Mouse (Mus musculus) MEL (cell line): ENCODE measurements at regions not wholly inside any gene's neighbourhood (a gene's known extent, or its start where the extent isn't known, plus 50 kb on each side); places are given as distances from the start of the nearest gene placed in this dataset.

Experiments used
- DNase-seq: peaks from one replicate; pipeline ENCODE4 v3.0.0; 2011; ENCODE audit warnings: low read depth, low spot score
- H3K27ac ChIP-seq: 2 replicates; pipeline ENCODE4 v1.5.1; 2012; ENCODE audit warnings: low read depth, mild to moderate bottlenecking, control low read depth, low read length, moderate library complexity; ENCODE audit not compliant: control insufficient read depth
- H3K27me3 ChIP-seq, 2 experiments: fragments of 150-350 bp in 1 of 2; sonication (generic) in 1 of 2; 2 replicates each; pipeline ENCODE4 v1.6.1; 2012; ENCODE audit warnings: low read length in 2 of 2, mild to moderate bottlenecking in 2 of 2, improper control_type of control experiment in 1 of 2, moderate library complexity in 1 of 2; ENCODE audit not compliant: insufficient read depth in 2 of 2, control insufficient read depth in 1 of 2
- H3K36me3 ChIP-seq, 2 experiments: 2 replicates each; pipeline ENCODE4 v1.6.1; 2012 to 2014; ENCODE audit warnings: low read length in 2 of 2, improper control_type of control experiment in 1 of 2, inconsistent platforms in 1 of 2, mild to moderate bottlenecking in 1 of 2; ENCODE audit not compliant: insufficient read depth in 2 of 2, control insufficient read depth in 1 of 2
- H3K4me1 ChIP-seq, 2 experiments: fragments of 150-350 bp in 1 of 2; sonication (generic) in 1 of 2; 2 replicates each; pipeline ENCODE4 v1.6.1; 2012; ENCODE audit warnings: low read length in 2 of 2, improper control_type of control experiment in 1 of 2, mild to moderate bottlenecking in 1 of 2; ENCODE audit not compliant: insufficient read depth in 2 of 2, control insufficient read depth in 1 of 2
- H3K4me3 ChIP-seq, 2 experiments: fragments of 150-350 bp in 1 of 2; sonication (generic) in 1 of 2; 2 replicates each; pipeline ENCODE4 v1.5.1; 2012; ENCODE audit warnings: low read depth in 2 of 2, low read length in 2 of 2, mild to moderate bottlenecking in 2 of 2, moderate library complexity in 2 of 2, control low read depth in 1 of 2, improper control_type of control experiment in 1 of 2; ENCODE audit not compliant: control insufficient read depth in 1 of 2, insufficient read depth in 1 of 2
- H3K79me2 ChIP-seq: 2 replicates; pipeline ENCODE4 v1.6.1; 2012; ENCODE audit warnings: mild to moderate bottlenecking, low read length, moderate library complexity; ENCODE audit not compliant: control insufficient read depth, poor library complexity, insufficient read depth
- H3K9ac ChIP-seq: 2 replicates; pipeline ENCODE4 v1.6.1; 2012; ENCODE audit warnings: low read depth, mild to moderate bottlenecking, control low read depth, low read length, moderate library complexity; ENCODE audit not compliant: control insufficient read depth, poor library complexity, severe bottlenecking
- H3K9me3 ChIP-seq: fragments of 150-350 bp; sonication (generic); replicated peaks from 2 replicates; pipeline ENCODE4 v1.6.1; 2012; ENCODE audit warnings: mild to moderate bottlenecking, low read length, improper control_type of control experiment, moderate library complexity; ENCODE audit not compliant: insufficient read depth
- JUND ChIP-seq: IDR thresholded peaks from 2 replicates; pipeline ENCODE4 v1.6.1; 2011; ENCODE audit warnings: low read depth, mild to moderate bottlenecking, improper control_type of control experiment, low read length
- MAZ ChIP-seq: IDR thresholded peaks from 2 replicates; pipeline ENCODE4 v1.6.1; 2012; ENCODE audit warnings: low read depth, mild to moderate bottlenecking, inconsistent platforms, low read length, improper control_type of control experiment
- MEF2A ChIP-seq: IDR thresholded peaks from 2 replicates; pipeline ENCODE4 v1.6.1; 2014; ENCODE audit warnings: low read depth, mild to moderate bottlenecking, inconsistent platforms, low read length, improper control_type of control experiment; ENCODE audit not compliant: poor library complexity, insufficient replicate concordance, severe bottlenecking; ENCODE audit errors: extremely low read depth
- MXI1 ChIP-seq: IDR thresholded peaks from 2 replicates; pipeline ENCODE4 v1.6.1; 2011; ENCODE audit warnings: mild to moderate bottlenecking, low read depth, low read length, improper control_type of control experiment
- POLR2AphosphoS2 ChIP-seq: IDR thresholded peaks from 2 replicates; pipeline ENCODE4 v1.6.1; 2011; ENCODE audit warnings: low read length, improper control_type of control experiment
- SIN3A ChIP-seq: IDR thresholded peaks from 2 replicates; pipeline ENCODE4 v1.6.1; 2012; ENCODE audit warnings: low read length, improper control_type of control experiment, inconsistent platforms
- SMC3 ChIP-seq: IDR thresholded peaks from 2 replicates; pipeline ENCODE4 v1.6.1; 2011; ENCODE audit warnings: low read depth, low read length, improper control_type of control experiment
- TCF12 ChIP-seq: IDR thresholded peaks from 2 replicates; pipeline ENCODE4 v1.6.1; 2014; ENCODE audit warnings: low read depth, mild to moderate bottlenecking, inconsistent platforms, low read length, improper control_type of control experiment, moderate library complexity
- USF2 ChIP-seq, 2 experiments: IDR thresholded peaks; 2 replicates each; pipeline ENCODE4 v1.6.1; 2011 to 2012; ENCODE audit warnings: improper control_type of control experiment in 2 of 2, low read length in 2 of 2, borderline replicate concordance in 1 of 2, inconsistent platforms in 1 of 2, low read depth in 1 of 2, mild to moderate bottlenecking in 1 of 2; ENCODE audit not compliant: insufficient read depth in 1 of 2
- ZC3H11A ChIP-seq: IDR thresholded peaks from 2 replicates; pipeline ENCODE4 v1.6.1; 2012; ENCODE audit warnings: low read depth, mild to moderate bottlenecking, inconsistent platforms, low read length, improper control_type of control experiment
- ZMIZ1 ChIP-seq: IDR thresholded peaks from 2 replicates; pipeline ENCODE4 v1.6.1; 2012; ENCODE audit warnings: low read depth, mild to moderate bottlenecking, inconsistent platforms, low read length, improper control_type of control experiment, moderate library complexity
- ZNF384 ChIP-seq: IDR thresholded peaks from 2 replicates; pipeline ENCODE4 v1.6.1; 2012; ENCODE audit warnings: low read depth, mild to moderate bottlenecking, inconsistent platforms, low read length, improper control_type of control experiment

GRCm38 (mm10) chr17:79481112-79481738, 126.3 kb upstream of the Cdc42ep3 start:
- Histone ChIP-seq H3K36me3 (no peaks in the 10 kb centered on the region), H3K9ac (no peak overlapping the region), H3K27me3 (no peaks in the 10 kb centered on the region), H3K4me3 (no peak overlapping the region), H3K4me1 (no peaks in the 10 kb centered on the region), H3K9me3 (no peaks in the 10 kb centered on the region), H3K79me2 (no peaks in the 10 kb centered on the region), H3K27ac (no peak overlapping the region)
- DNase-seq: no peak
- TF ChIP-seq TCF12: no peak
- no peak for TF ChIP-seq SMC3

DNA sequence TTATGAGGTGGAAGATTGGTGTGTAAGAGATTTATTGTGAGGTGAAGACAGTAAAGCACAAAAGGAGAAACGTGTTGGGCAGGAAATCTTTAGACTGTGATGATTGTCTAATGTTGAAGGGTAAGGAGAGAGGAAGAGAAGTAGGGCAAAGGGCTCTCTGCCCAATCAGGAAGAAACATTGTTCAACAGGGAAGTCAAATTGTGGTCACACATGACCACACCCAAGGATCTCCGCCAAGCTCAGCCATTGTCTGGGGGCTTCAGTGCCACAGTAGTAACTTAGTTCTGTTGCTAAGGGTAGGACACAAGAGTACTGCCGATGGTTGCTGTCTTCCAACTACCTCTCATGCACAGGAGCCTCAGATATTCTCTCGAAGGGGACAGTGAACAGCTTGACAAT, 127.0 kb upstream of the Cdc42ep3 start:
- Histone ChIP-seq H3K4me3 (no peak overlapping the region), H3K27ac (no peak overlapping the region), H3K36me3 (no peaks in the 10 kb centered on the region), H3K4me1 (no peaks in the 10 kb centered on the region), H3K27me3 (no peaks in the 10 kb centered on the region), H3K9me3 (no peaks in the 10 kb centered on the region), H3K79me2 (no peaks in the 10 kb centered on the region), H3K9ac (no peak overlapping the region)
- no peak for TF ChIP-seq MXI1
- no peak for TF ChIP-seq SIN3A
- no peak for TF ChIP-seq ZMIZ1
- no peak for DNase-seq

DNA sequence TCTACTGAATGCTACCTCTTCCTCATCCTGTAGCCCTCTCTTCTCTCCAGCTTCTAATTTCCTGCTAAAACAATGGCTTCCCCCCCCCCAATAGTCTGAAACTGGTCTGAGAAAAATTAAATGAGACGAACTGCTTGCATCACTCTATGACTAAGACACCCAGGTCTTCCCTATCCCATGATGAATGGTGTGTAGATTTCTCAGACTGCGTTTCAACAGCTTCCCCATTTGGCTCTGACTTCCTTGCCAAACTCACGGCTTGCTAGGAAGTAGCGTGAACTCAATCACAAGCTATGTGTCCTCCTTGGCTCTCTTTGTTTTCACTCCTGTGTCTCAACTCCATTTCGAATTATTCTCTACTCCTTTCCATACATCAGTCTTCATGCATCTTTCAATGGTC, 126.4 kb upstream of the Rmdn2 start:
- no peak for TF ChIP-seq SMC3
- no peak for TF ChIP-seq POLR2AphosphoS2
- TF ChIP-seq ZNF384: no peak
- TF ChIP-seq SIN3A: no peak
- no peak for TF ChIP-seq JUND
- no peak for TF ChIP-seq MEF2A
- no peak for TF ChIP-seq MAZ
- no peak for TF ChIP-seq ZC3H11A
- TF ChIP-seq USF2 (IDR thresholded peaks at IDR 0.05; ENCODE audit: borderline replicate concordance in 1 of 2, insufficient read depth in 1 of 2, low read depth in 1 of 2, low read length in 2 of 2): no peak
- no peak for TF ChIP-seq ZMIZ1
- Histone ChIP-seq H3K27me3 (no peaks in the 10 kb centered on the region), H3K36me3 (no peaks in the 10 kb centered on the region), H3K79me2 (no peaks in the 10 kb centered on the region), H3K9me3 (no peaks in the 10 kb centered on the region), H3K4me3 (no peak overlapping the region), H3K9ac (no peak overlapping the region), H3K27ac (no peak overlapping the region), H3K4me1 (no peaks in the 10 kb centered on the region)
- DNase-seq: no peak
